Mouse (Mus musculus) ES-E14 (cell line): ENCODE measurements around the gene Tsacc. TPM values are rescaled to one million over a fixed set of nuclear protein-coding genes. Genes with fewer than 3 reads are reported as not detected.

ENCODE experiments used
- DNase-seq: peaks from one replicate; pipeline ENCODE4 v3.0.0-alpha.2; 2013; ENCODE audit warnings: low read depth, low spot score
- H3K27ac ChIP-seq: 2 replicates; pipeline ENCODE4 v1.5.1; 2012; ENCODE audit warnings: low read depth, mild to moderate bottlenecking, low read length, moderate library complexity, mixed read lengths; ENCODE audit not compliant: poor library complexity, insufficient read depth, severe bottlenecking
- H3K36me3 ChIP-seq: 2 replicates; pipeline ENCODE4 v1.6.1; 2012; ENCODE audit warnings: mild to moderate bottlenecking, low read length, moderate library complexity, mixed read lengths; ENCODE audit not compliant: control insufficient read depth, poor library complexity, insufficient read depth, severe bottlenecking
- H3K4me1 ChIP-seq, 2 experiments: fragments of 150-350 bp in 1 of 2; sonication (generic) in 1 of 2; 2 replicates each; pipeline ENCODE4 v1.6.1; 2012; ENCODE audit warnings: low read length in 2 of 2, mild to moderate bottlenecking in 1 of 2, mixed read lengths in 1 of 2; ENCODE audit not compliant: control insufficient read depth in 2 of 2, insufficient read depth in 2 of 2, poor library complexity in 1 of 2
- H3K4me3 ChIP-seq, 2 experiments: fragments of 150-350 bp in 1 of 2; sonication (generic) in 1 of 2; 2 replicates each; pipeline ENCODE4 v1.5.1; 2012; ENCODE audit warnings: low read length in 2 of 2, low read depth in 1 of 2, mild to moderate bottlenecking in 1 of 2, mixed read lengths in 1 of 2; ENCODE audit not compliant: insufficient read depth in 1 of 2, poor library complexity in 1 of 2, severe bottlenecking in 1 of 2
- H3K9ac ChIP-seq: 2 replicates; pipeline ENCODE4 v1.6.1; 2012; ENCODE audit warnings: low read depth, mild to moderate bottlenecking, low read length, mixed read lengths; ENCODE audit not compliant: poor library complexity, insufficient read depth, severe bottlenecking
- H3K9me3 ChIP-seq: fragments of 150-350 bp; sonication (generic); 2 replicates; pipeline ENCODE4 v1.6.1; 2012; ENCODE audit warnings: low read depth, mild to moderate bottlenecking, low read length; ENCODE audit not compliant: control insufficient read depth, insufficient read depth
- CHD2 ChIP-seq: IDR thresholded peaks from 2 replicates; pipeline ENCODE4 v1.6.1; 2014; ENCODE audit warnings: mild to moderate bottlenecking, low read depth, low read length, inconsistent platforms
- HCFC1 ChIP-seq: IDR thresholded peaks from 2 replicates; pipeline ENCODE4 v1.6.1; 2012; ENCODE audit warnings: low read length, inconsistent platforms, borderline replicate concordance; ENCODE audit not compliant: insufficient read depth
- MAFK ChIP-seq: IDR thresholded peaks from 2 replicates; pipeline ENCODE4 v1.6.1; 2014; ENCODE audit warnings: mild to moderate bottlenecking, low read depth, low read length, inconsistent platforms; ENCODE audit not compliant: insufficient read depth
- ZC3H11A ChIP-seq: IDR thresholded peaks from 2 replicates; pipeline ENCODE4 v1.6.1; 2012; ENCODE audit warnings: low read depth, mild to moderate bottlenecking, inconsistent platforms, low read length, borderline replicate concordance
- ZNF384 ChIP-seq: IDR thresholded peaks from 2 replicates; pipeline ENCODE4 v1.6.1; 2012; ENCODE audit warnings: low read depth, low read length, inconsistent platforms
- in situ Hi-C, 2 experiments: fragments of 600-800 bp; cut with MboI; formaldehyde crosslinking; loops; one replicate each; pipeline ENCODE4 v1.15.1; 2025; ENCODE audit warnings: low sequenced_read_pairs in 2 of 2, inconsistent platforms in 1 of 2; ENCODE audit not compliant: unreplicated experiment in 2 of 2
- total RNA-seq: library from RNA; depleted of rRNA; stranded (reverse); fragments of 300-350 nt; gene quantifications from 2 replicates; pipeline ENCODE4 v1.2.3, GENCODE M21; 2012

Tsacc gene
- total RNA-seq, 1 experiment = 16.7 TPM

DNA sequence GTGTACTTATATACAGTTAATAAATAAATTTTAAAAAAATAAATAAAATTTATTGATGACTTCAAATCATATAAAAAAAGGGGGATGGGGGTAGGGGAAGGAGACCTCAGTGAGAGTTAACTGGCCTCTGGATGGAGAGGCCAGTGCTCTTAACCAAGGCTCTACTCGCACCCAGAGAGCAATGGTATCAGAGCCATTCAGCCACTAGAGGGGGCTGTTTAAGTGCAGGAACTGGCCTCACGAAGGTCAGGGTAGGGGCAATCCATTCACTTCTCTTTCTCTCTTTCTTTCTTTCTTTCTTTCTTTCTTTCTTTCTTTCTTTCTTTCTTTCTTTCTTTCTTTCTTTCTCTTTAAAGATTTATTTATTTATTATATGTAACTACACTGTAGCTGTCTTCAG, 34.5 kb upstream of the Tsacc start:
- H3K4me1 ChIP-seq = peaks cover 0 to 19% of the 10 kb centered on the region in 2 experiments; a peak in 1 of 4 replicates
- no peak overlapping the region for H3K9ac ChIP-seq
- peak; percentile 75 for DNase-seq
- H3K36me3 ChIP-seq = peaks cover 22% of the 10 kb centered on the region
- in situ Hi-C loops = no loop called here
- H3K27ac ChIP-seq = no peak overlapping the region
- no peaks in the 10 kb centered on the region for H3K9me3 ChIP-seq
- no peak overlapping the region for H3K4me3 ChIP-seq
- TF ChIP-seq MAFK (no peak), ZC3H11A (no peak), CHD2 (no peak), HCFC1 (no peak), ZNF384 (no peak)

DNA sequence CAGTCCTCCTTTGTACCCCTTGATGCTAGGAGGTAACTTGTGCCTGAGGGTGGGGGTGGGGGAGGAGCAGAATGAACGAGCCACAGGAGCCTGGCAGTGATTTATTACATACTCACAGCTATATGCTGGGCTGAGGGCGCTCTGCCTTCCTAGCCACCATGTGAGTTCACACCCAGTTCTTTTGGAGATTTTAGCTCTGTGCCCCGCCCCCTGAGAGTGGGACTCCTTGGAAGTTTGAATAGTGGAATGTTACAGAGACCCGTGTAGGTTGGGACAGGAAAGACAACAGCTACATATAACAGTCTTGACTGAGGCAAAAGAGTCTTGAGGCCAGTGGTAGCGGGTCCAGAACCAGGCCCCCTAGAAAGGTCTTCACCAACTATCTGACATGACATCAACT, 32.2 kb upstream of the Tsacc start:
- Histone ChIP-seq H3K36me3 (peaks cover 22% of the 10 kb centered on the region), H3K27ac (no peak overlapping the region), H3K9ac (peak overlapping the region; percentile 4; the same call in 1 of the 2 replicates), H3K4me1 (peaks cover 0 to 19% of the 10 kb centered on the region in 2 experiments; a peak in 1 of 4 replicates), H3K4me3 (no peak overlapping the region), H3K9me3 (no peaks in the 10 kb centered on the region)
- TF ChIP-seq HCFC1 = no peak
- no peak for TF ChIP-seq MAFK
- DNase-seq = no peak
- in situ Hi-C loops = no loop called here

DNA sequence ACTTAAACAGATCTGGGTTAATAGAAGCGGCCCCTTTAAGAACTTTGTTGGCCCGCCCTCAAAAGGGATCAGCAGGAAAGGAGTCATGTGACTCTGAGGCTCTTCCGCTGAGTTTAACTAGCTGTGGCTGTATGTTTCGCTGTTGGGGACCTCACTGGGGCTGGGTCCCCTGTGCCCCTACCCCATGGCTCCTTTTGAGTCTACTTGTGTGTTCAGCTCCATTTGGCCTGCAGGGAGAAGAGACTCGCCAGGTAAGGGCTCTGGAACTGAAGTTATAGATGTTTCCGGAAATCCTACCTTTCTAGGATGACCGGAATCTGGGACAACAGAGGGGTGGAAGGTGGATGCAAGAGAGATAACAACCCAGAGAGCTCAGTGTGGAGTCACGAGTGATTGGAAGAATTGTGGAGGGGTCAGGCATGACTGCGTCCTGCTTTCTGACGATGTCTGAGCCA, 28.2 kb upstream of the Tsacc start, which contains the start of gene Glmp:
Glmp (plus strand) TSS at position 73 of the 455 bp plus-strand sequence.
- peaks cover 0 to 8% of the 10 kb centered on the region in 2 experiments; a peak in 1 of 4 replicates for H3K4me1 ChIP-seq
- peaks cover 41% of the 10 kb centered on the region for H3K36me3 ChIP-seq
- H3K27ac ChIP-seq = no peak within 1 kb of the TSS
- in situ Hi-C loops = loop anchor here (25.0 kb wide), 2 partner anchors 387 to 1712 kb away; partner anchors contain the start of gene Rit1 (in 1 of the 2)
- TF ChIP-seq HCFC1 = no peak
- H3K9me3 ChIP-seq = no peaks in the 10 kb centered on the region
- DNase-seq = no peak
- peak within 1 kb of the TSS; percentile 75 to 79 for H3K4me3 ChIP-seq
- H3K9ac ChIP-seq = peak within 1 kb of the TSS; percentile 80

DNA sequence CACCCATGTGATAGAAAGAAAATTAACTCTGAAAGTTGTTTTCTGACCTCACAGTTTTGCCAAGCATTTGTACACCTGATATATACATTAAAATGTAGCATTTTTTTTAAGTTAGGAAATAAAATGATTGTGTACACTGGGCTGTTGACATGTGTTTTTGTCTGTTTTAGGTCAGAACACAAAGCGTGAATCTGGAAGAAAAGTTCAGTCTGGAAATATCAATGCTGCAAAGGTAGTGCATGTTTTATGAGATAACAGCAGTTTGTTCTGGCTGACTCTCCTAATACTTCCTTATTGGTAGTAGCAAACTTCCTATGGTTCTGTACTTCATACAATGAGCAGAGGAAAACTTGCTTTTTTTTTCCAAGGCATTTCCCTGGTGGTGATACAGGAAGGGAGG, 2.4 kb upstream of the Tsacc start:
- Histone ChIP-seq H3K36me3 (peaks cover 33% of the 10 kb centered on the region), H3K9ac (no peak overlapping the region; the same call in 1 of the 2 replicates), H3K4me1 (peaks cover 3 to 5% of the 10 kb centered on the region in 2 experiments; a peak in 3 of 4 replicates), H3K4me3 (no peak overlapping the region), H3K9me3 (no peaks in the 10 kb centered on the region), H3K27ac (no peak overlapping the region)
- no peak for DNase-seq
- TF ChIP-seq HCFC1 (no peak), ZNF384 (no peak), MAFK (no peak), CHD2 (no peak), ZC3H11A (no peak)
- in situ Hi-C loops = loop anchor here in 1 of 2 experiments (5.0 kb wide), 1 partner anchor 38 kb away; the partner anchor contains the start of genes Smg5 and Tmem79

DNA sequence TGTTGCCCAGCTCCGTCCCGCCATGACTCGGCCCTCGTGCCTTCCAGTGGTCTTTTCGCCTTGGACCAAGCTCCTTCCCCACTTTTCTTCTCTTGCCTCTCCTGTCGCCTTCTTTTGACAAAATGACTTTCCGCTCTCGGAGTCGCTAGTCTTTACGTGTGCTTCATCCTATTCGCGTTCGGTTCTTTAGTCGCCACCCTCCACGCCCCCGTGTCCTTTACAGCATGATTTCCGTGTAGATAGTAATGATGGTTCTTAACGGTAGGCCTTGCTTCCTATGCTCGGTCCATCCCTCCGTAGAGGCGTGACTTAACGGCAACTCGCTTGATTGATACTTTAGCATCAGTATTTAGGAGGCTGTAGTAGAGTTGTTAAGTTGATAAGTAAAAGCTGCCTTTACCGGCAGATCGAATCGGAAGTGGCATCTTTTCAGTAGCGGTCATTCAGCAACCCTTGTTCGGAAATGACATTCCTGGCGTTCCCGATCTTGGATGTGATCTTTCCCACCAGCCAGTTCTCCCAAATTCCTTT, 587 bp upstream of the Tsacc start:
- peak overlapping the region; percentile 99 for H3K9ac ChIP-seq
- H3K36me3 ChIP-seq = peaks cover 19% of the 10 kb centered on the region
- TF ChIP-seq ZC3H11A = no peak
- no peak for TF ChIP-seq MAFK
- TF ChIP-seq HCFC1 = no peak
- TF ChIP-seq CHD2 = no peak
- TF ChIP-seq ZNF384 = no peak
- H3K4me3 ChIP-seq = peak overlapping the region; percentile 89 to 97
- no peak for DNase-seq
- H3K27ac ChIP-seq = peak overlapping the region; percentile 95
- peaks cover 3 to 5% of the 10 kb centered on the region in 2 experiments; a peak in 3 of 4 replicates for H3K4me1 ChIP-seq
- no peaks in the 10 kb centered on the region for H3K9me3 ChIP-seq
- in situ Hi-C loops = loop anchor here in 1 of 2 experiments (5.0 kb wide), 1 partner anchor 40 kb away; the partner anchor contains the start of genes Smg5 and Tmem79
